Mouse (Mus musculus) c-Kit-positive CD71-negative TER-119-negative erythroid progenitor cells, embryonic 14.5 days (primary cell): ENCODE data around the gene Mecom.

Experiments used
- DNase-seq: peaks from one replicate; pipeline ENCODE4 v3.0.0-alpha.2; 2013; ENCODE audit warnings: low read depth

Mecom gene

DNA sequence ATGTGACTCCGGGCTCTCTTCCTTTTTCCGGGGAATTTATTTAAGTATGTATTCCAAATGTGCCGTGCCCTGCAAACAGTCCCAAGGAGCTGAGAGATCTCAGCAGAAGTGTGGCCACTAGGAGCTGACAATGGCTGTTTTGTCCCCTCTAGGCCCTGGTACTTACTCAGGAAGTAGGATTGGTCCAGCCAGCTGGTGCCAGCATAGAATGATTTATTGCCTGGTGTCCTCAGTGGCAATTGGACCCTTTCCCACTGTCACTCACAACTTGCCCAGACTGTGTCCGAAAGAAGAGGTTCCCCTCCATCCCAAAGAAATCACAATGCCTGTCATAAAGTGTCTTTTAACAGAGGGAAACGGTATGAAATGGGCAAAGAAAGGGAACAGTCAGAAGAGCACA lies 340.4 kb downstream of the Mecom start:
- no peak for DNase-seq

GRCm38 (mm10) chr3:30206123-30206522 lies 341.7 kb downstream of the Mecom start:
- peak; percentile 1 for DNase-seq

- DNase-seq, result no peak
These were observed 344.0 kb downstream of the Mecom start for GRCm38 (mm10) chr3:30203764-30204163.

GRCm38 (mm10) chr3:30198854-30199253 lies 349.0 kb downstream of the Mecom start:
- DNase-seq, result no peak

DNA sequence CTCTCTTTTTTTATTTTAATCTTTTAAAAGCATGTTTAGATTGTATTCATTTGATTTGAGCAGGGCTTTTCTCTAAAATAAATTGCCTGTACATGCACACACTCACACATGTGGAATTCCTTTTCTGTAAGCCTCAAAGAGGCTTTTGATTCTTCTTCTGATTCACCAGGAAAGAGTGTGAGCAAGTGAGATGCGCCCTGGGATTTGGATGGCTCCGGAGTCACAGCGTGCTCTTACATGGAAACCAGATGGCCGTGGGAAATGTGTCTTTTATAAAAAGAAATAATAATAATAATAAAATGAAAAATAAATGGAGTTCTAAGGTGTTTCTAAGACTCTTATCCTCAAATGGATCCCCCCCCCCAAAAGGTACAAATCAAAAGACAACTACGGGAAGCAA lies 349.6 kb downstream of the Mecom start:
- DNase-seq, result no peak

DNA sequence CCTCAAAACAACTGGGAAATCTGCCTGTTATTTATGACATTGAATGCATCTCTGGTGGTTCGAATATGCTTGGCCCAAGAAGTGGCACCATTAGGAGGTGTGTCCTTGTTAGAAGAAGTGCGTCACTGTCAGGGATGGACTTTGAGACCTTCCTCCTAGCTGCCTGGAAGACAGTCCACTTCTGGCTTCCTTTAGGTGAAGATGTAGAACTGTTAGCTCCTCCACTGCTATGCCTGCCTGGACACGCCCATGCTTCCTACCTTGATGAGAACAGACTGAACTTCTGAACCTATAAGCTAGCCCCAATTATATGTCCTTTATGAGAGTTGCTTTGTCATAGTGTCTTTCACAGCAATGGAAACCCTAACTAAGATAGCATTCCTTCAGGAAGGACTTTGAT lies 352.6 kb downstream of the Mecom start:
- DNase-seq, result no peak

DNA sequence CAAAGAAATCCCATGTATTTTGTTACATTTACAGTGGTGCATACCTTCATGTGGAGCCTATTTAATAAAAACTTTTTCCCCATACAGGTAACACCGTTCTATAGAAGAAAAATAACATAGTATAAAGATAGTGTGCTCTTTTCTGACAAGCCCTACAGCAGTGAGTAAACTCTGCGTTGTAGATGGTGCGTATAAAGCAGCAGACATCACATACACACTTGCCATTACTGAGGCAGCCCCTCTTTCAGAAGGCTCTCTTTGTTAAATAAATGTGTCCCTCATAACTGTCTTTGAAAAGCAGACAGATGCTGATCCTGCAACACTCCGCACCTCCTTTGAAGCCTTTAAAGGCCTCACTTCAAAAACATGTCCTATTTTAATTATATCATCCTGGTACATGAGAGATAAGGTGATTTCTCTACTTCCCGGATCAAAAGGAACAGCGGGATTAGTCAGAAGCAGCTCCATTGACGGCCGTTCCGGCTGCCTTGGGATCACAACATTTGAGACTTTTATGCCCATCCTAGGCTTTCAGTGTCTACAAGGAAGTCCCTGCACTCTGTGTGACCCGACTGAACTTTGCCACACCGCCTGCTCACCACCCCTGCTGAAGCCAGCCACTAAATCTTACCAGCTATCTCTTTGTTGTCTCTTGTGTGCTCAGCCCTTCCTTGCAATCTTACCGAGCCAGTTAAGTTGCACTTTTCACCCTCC lies 355.4 kb downstream of the Mecom start:
- no peak for DNase-seq

GRCm38 (mm10) chr3:30189325-30189724 lies 358.5 kb downstream of the Mecom start:
- no peak for DNase-seq

GRCm38 (mm10) chr3:30187812-30188469 lies 359.9 kb downstream of the Mecom start:
- DNase-seq, result no peak

- no peak for DNase-seq
These were observed 365.9 kb downstream of the Mecom start for GRCm38 (mm10) chr3:30181807-30182481.

- no peak for DNase-seq
These were observed 371.2 kb downstream of the Mecom start for GRCm38 (mm10) chr3:30176615-30177014.

DNA sequence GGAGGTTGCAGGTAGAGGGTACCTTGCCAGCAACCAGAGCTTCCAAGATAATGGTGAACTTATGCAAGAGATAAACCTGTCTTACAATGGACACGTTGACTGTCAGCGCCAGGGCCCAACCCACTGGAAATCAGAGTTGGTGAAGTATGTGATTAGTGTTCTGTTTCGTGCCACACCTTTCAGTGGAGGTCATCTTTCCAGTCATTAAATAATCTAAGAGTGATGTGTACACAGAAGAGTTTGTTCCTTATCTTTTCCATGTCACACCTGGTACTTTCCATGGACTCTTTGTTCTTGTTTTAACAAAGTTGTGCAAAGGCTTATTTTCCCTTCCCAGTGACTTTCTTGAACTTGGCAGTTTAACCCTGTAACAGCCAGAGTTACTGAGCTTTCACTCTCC lies 374.0 kb downstream of the Mecom start:
- DNase-seq, result no peak

- DNase-seq, result no peak
These were observed 379.2 kb downstream of the Mecom start for GRCm38 (mm10) chr3:30168396-30169186.

DNA sequence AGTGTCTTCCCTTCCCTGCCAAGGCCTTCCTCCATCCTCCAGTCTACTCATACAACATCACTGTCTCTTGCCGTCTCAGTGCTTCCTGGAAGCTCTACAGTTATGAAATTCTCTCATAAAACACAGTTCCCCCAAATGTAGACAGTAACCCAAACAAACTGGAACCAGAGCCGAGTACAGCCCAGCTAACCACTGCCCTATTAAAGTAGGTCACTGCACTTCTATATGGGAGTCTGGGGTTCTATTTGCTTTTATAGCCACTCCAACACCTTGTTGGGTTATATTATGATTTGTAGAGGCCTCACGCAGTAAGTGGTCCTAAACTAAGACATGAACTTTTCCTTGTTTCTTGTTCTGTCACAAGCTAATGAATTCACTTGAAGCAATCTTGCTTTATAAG lies 380.8 kb downstream of the Mecom start:
- DNase-seq, result no peak

DNA sequence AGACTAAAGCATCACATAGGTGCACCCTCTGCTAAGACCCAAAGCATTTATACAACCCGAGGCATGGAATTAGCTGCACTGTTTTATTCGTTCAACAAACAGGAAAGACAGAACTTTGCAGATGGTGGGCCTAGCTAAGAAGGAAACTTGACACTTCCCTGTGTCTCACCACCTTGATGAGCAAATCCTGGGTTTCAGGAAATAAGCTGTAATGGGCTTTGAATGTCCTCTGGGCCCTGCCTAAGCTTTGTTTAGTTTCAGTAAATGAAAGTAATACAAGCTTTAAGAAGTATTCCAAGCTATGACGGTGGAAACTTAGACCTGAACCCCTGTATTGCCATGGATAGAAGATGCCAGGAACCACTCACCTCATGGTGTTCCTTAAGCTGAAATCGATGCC lies 383.0 kb downstream of the Mecom start:
- no peak for DNase-seq

GRCm38 (mm10) chr3:30163390-30163789 lies 384.4 kb downstream of the Mecom start:
- no peak for DNase-seq

DNA sequence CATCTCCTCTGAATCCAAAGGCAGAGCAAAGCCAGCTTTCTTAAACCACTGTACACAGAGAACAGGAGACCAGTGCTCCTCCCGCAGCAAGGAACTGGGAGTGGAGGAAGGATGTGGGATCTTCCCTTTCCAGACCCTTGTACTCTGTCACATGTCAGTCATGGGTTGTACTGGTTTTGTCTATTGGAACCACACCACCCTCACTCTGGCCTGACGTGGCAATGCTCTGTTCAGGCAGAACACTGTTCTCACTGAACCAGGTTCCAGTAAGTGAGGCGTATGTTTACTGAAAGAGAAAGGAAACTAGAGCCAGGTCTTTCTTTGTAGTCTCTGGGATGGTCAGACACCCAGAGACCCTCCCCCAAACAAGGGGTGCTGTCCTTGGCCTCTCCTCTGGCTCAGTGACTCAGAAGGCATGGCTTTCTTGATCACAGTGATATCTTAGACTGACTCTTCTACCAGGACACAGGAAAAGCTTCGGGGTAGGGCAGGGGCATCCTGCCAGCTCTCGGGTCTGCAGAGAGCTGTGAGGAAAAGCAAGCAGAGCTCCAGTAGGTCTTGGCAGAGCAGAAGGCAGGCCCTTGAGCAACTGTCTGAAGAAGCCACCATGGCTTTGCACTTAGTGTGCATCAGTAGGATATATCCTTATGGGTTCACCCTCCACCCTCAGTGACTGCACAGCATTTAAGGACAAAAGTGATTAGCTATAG lies 386.7 kb downstream of the Mecom start:
- DNase-seq, result no peak

DNA sequence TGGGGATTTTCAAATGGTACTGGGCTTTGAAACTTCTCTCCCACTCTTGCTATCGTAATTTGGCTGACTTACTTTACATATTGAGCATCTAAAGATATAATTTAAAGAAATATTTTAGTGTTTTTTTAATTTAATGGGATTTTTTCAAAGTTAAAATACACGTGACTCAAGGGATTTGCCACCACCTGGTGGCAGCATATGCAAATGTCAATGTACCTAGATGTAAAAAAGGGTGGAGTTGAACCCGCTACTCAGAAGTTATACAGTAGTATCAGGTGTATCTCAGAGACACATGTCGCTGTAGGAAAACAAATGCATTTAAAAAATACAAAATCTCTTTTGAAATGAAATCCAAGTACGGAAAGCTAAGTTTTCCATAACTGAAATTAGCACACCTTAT lies 387.5 kb downstream of the Mecom start:
- no peak for DNase-seq

DNA sequence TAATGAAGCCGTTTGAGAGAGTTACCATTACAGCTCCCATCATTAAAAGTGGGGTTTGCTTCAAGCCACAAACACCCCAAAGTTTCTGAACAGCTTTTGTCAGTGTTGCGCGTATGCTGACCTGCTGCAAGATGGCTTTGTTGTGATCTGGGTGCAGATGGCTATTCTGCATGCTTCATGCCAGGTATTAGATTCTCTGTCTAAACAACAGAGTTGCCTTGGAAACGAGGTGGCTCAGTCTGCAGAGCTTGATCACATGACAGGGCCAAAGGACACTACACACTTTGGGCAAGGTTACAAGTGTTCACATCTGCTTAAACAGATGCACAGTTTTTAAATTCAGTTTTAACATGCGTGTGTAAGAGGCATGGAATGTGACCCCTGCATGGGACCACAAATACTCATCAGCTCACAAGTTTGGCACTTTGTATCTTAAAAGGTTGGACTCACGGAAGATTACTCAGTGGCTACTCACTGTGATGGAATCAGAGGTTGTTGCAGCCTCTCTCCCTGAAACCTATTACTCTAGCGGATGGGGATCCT lies 390.6 kb downstream of the Mecom start:
- DNase-seq, result no peak

- no peak for DNase-seq
These were observed 393.4 kb downstream of the Mecom start for GRCm38 (mm10) chr3:30154390-30154789.

GRCm38 (mm10) chr3:30153923-30154331 lies 393.9 kb downstream of the Mecom start:
- no peak for DNase-seq

GRCm38 (mm10) chr3:30150071-30150470 lies 397.7 kb downstream of the Mecom start:
- no peak for DNase-seq
